Mouse (Mus musculus) left cerebral cortex, adult 2 months (tissue): ENCODE measurements at regions not wholly inside any gene's neighbourhood (a gene's known extent, or its start where the extent isn't known, plus 50 kb on each side); places are given as distances from the start of the nearest gene placed in this dataset.

Experiments used
- DNase-seq, 2 experiments: peaks; one replicate each; pipeline ENCODE4 v3.0.0; 2021 to 2022; ENCODE audit warnings: low spot score in 2 of 2, mixed read lengths in 1 of 2; ENCODE audit errors: extremely low spot score in 1 of 2
- H3K27ac ChIP-seq: fragments of 200-600 bp; 2 replicates; pipeline ENCODE4 v1.8.1; 2022
- H3K4me3 ChIP-seq: fragments of 200-600 bp; 2 replicates; pipeline ENCODE4 v1.8.1; 2022
- CTCF ChIP-seq: fragments of 200-600 bp; IDR thresholded peaks from 2 replicates; pipeline ENCODE4 v1.8.1; 2022; ENCODE audit warnings: antibody characterized with exemption, mild to moderate bottlenecking, moderate library complexity
- intact Hi-C: fragments of 180-260 bp; cut with DNase I; formaldehyde crosslinking; loops from one replicate; pipeline ENCODE4 v1.15.1; 2025

- no peak overlapping the region for H3K27ac ChIP-seq
- TF ChIP-seq CTCF, result no peak
- no peak overlapping the region for H3K4me3 ChIP-seq
- DNase-seq, result no peak
- intact Hi-C loops, result no loop called here
These were observed 493.5 kb downstream of the Fam19a5 start for GRCm38 (mm10) chr15:88037606-88038005.

- DNase-seq, result no peak
- Histone ChIP-seq H3K27ac (no peak overlapping the region), H3K4me3 (no peak overlapping the region)
- intact Hi-C loops, result no loop called here
- no peak for TF ChIP-seq CTCF
These were observed 498.7 kb downstream of the Fam19a5 start for GRCm38 (mm10) chr15:88042821-88043220.

DNA sequence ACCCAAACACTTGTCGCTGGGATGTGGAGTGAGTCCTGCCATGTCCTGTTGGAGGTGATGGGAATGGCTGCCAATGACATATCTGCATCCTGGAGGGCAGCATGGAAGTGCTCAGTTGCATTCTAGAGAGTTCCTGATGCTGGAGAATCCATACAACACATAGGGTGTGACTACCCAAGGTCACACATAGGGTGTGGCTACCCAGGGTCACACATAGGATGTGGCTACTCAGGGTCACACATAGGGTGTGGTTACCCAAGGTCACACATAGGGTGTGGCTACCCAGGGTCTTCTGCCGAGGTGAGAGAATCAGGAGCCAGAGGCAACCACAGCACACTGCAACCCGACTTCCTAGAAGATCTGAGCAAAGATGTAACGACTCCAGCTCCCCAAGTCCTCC lies 514.0 kb downstream of the Fam19a5 start:
- intact Hi-C loops, result no loop called here
- no peak for DNase-seq
- no peak for TF ChIP-seq CTCF

GRCm38 (mm10) chr15:88060935-88061334 lies 516.8 kb downstream of the Fam19a5 start:
- Histone ChIP-seq H3K4me3 (no peak overlapping the region), H3K27ac (no peak overlapping the region)
- no peak for TF ChIP-seq CTCF
- DNase-seq, result no peak
- intact Hi-C loops, result no loop called here

More for the DNA sequence above, 514.0 kb downstream of the Fam19a5 start:
- Histone ChIP-seq H3K4me3 (no peak overlapping the region), H3K27ac (no peak overlapping the region)

DNA sequence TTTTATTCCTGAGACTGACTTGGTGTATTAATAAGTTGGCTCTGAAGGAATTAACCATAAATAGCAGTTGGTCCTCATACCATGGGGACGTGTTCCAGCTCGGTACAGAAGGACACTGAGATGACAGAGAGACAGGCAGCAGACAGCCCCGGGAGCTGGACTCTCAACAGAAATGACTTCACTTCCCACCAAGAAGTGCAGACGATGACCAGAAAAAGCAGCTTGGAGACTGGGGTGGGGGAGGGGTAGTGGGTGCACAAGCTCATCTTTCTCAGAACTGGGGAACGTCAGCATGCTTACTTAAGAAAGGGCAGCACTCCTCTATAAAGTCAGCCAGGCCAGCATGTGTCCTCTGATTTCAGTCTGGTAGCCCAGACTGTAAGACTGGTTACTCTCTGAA lies 518.9 kb downstream of the Fam19a5 start:
- DNase-seq, result no peak
- TF ChIP-seq CTCF, result no peak
- Histone ChIP-seq H3K4me3 (no peak overlapping the region), H3K27ac (no peak overlapping the region)
- intact Hi-C loops, result no loop called here

GRCm38 (mm10) chr15:88068476-88068875 lies 524.4 kb downstream of the Fam19a5 start:
- intact Hi-C loops, result no loop called here
- no peak for DNase-seq
- H3K27ac ChIP-seq, result no peak overlapping the region
- no peak overlapping the region for H3K4me3 ChIP-seq
- TF ChIP-seq CTCF, result no peak

DNA sequence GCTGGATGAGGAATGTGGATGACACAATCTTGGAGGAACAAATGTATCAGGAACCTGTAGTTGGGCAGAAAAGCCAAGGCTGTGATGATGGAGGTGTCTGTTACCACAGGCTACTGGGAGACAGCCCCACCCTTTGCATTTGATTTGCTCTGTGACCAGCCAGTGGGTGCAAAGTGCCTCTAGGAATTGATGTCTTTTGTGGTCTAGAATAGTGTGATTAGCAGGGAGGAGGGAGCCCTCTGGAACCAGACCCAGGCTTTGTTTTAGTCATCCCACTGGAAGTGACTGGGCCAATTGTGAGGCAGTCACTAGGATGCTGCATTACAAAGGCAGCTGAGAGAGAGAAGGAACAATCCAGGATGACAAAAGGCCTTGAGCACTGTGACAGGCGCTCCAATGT lies 527.4 kb upstream of the Zdhhc25 start:
- intact Hi-C loops, result no loop called here
- DNase-seq, result no peak
- no peak overlapping the region for H3K27ac ChIP-seq
- H3K4me3 ChIP-seq, result no peak overlapping the region
- no peak for TF ChIP-seq CTCF

GRCm38 (mm10) chr15:88083911-88084310 lies 516.2 kb upstream of the Zdhhc25 start:
- Histone ChIP-seq H3K27ac (no peak overlapping the region), H3K4me3 (no peak overlapping the region)
- no peak for TF ChIP-seq CTCF
- intact Hi-C loops, result no loop called here
- DNase-seq, result no peak

- no peak for DNase-seq
- intact Hi-C loops, result no loop called here
- Histone ChIP-seq H3K27ac (no peak overlapping the region), H3K4me3 (no peak overlapping the region)
- TF ChIP-seq CTCF, result no peak
These were observed 514.5 kb upstream of the Zdhhc25 start for GRCm38 (mm10) chr15:88085631-88086030.

DNA sequence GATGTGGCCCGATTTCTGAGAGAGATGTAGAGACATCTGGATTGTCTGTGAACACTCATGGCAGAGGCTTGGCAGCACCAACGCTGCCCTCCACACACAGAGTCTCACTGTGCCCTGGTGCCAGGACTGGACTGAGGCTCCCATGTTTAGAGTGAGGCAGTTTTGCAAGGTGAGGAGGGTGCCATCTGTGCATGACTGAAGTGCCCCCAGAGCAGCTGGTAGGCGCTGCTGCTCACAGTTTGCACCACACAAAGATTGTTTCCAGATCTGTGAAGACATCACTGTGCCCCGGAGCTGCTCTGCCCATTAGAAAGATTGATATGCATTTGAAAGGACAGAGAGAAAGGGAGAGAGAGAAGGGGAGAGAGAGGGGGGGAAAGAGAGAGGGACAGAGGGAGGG lies 510.6 kb upstream of the Zdhhc25 start:
- TF ChIP-seq CTCF, result no peak
- H3K27ac ChIP-seq, result no peak overlapping the region
- intact Hi-C loops, result no loop called here
- no peak for DNase-seq
- no peak overlapping the region for H3K4me3 ChIP-seq

DNA sequence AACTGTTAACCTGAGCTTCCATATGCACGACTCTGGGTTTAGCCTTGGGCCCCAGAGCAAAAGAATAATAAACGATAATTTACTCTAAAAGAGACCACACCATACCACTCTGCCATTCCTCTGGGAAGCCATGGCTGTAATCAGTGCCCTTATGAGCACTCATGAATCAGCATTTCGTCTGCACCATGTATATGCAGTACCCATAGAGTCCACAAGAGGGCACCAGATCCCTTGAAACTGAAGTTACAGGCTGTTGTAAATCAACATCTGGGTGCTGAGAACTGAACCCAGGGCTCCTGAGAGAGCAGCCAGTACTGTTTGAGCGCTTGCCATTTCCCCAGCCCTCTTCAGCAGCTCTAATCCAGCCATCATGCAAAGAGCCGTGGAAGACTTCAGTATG lies 508.7 kb upstream of the Zdhhc25 start:
- no peak for DNase-seq
- Histone ChIP-seq H3K27ac (no peak overlapping the region), H3K4me3 (no peak overlapping the region)
- TF ChIP-seq CTCF, result peak; percentile 29
- intact Hi-C loops, result no loop called here

- no peak for DNase-seq
- no peak for TF ChIP-seq CTCF
- intact Hi-C loops, result no loop called here
- H3K27ac ChIP-seq, result no peak overlapping the region
- no peak overlapping the region for H3K4me3 ChIP-seq
These were observed 479.7 kb upstream of the Zdhhc25 start for GRCm38 (mm10) chr15:88120376-88120775.

DNA sequence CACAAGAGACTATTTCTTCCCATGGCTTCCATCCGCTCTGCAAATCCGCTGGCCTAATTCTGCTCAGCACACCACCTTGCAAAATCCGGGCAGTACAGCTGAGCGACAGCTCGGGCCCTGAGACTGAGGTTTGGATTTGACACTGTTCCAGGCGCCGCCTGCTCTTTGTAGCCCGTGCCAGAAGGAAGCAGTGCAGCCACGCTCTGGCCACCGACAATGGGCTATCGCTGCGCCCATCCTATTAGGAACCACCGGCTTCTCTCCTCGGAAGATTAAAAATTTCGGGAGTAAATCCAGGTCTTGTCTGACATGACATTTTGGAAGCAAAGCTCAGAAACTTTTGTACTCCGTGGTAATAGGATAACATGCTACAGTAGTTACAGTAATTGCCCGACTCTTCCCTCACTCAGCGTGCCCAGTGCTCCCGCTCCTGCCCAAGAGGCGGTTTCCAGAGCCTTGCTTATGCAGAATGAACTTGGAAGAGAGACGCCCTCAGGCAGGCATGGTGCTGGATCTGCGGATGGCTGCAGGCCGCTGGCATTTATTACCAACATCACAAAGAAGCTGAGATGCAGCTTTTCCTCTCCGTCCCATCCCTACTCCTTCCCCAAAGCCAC lies 476.1 kb upstream of the Zdhhc25 start:
- Histone ChIP-seq H3K4me3 (no peak overlapping the region), H3K27ac (no peak overlapping the region)
- DNase-seq, result no peak
- intact Hi-C loops, result no loop called here
- TF ChIP-seq CTCF, result no peak
